Mouse (Mus musculus) adrenal gland, postnatal 0 days (tissue): ENCODE data around the gene Adora2b. TPM values are rescaled to one million over a fixed set of nuclear protein-coding genes. Genes with fewer than 3 reads are reported as not detected.

ENCODE experiments used
- polyA plus RNA-seq: library from polyadenylated mRNA; unstranded; fragments of >200 nt; fragmentation: Nextera tagmentation; extraction: Ambion mirVana; gene quantifications from 2 replicates; pipeline ENCODE4 v1.2.1, GENCODE M21; 2015

The Adora2b gene
- 2.4 and 4.2 TPM in 2 replicates for polyA plus RNA-seq

DNA sequence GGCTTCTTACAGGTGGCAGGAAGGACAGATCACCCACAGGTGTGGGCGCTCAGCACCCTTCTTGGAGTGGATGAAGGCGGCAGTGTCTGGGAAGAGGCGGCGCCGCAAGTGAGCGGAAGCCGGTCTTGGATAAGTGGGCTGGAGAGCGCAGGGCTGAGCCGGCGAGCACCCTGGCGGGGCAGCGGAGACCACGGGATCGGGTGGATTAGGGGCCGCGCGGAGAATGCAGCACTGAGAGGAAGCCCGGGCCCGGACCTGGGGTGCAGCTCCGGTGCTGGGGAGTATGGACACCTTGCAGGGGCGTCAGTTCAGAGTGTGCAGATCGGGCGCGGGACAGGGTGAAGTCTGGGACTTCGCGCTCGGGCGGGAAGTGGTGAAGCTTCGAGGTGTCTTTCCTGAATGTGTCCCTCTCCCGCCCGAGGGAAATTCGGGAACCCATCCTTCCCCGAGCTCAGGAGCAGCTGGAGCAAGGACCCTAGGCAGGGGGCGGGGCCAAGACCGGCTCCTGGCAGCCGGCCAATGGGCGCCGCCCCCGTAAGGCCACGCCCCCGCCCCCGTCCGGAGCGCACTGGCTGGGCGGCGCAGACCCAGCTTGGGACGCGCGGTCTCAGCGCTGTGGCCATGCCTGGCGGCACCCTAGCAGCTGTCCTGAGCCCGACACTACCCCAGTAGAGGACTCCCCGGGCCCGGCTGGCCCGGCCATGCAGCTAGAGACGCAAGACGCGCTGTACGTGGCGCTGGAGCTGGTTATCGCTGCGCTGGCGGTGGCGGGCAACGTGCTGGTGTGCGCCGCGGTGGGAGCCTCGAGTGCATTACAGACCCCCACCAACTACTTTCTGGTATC is at the start of gene Adora2b:
Gene Adora2b, plus strand, starts transcription at position 584 of the 844 bp plus-strand sequence.

DNA sequence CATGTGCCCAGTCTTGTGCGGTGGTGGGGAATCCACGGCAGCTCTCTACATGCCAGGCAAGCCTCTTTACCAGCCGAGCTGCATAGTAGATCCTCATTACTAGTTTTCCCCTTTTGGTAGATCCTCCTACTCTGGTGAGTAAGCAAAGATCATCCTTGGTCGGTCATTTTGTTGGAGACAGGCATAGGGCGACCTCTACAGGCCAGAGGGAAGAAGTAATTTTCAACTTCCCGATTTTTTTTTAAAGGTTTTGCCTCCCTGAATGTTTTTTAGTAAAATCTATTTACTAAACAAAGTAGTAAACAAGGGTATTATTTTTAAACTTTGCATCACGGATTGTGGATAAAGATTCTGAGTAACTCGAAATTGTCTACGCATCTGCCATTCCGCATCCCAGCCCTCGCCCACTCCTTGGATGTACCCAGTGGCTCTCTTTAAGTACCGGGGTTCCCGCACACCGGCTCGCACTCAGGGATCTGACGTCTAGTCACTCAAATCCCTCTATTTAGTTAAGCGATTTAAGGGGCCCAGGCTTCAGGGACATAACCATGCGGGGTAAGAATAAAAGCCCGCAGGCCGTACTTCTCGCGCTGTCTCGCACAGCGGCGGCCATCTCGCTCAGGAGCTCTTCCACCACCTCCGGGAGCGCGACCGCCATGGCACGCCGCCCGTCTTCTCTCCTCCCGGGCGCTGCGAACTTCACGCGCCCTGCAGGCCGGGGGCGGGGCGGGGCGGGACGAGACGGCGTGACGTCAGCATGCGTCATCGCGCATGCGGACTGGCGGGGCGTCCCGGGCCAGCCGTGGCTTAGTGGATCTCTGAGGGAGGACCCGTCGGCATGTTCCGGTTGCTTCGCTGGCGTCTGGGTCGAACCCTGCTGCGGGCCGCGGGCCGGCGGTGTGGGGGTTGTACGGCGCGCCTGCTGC is 32.2 kb downstream of the Adora2b start, which contains the start of the genes Zswim7 and Ttc19:
Gene Zswim7, minus strand, starts transcription at position 701 of the 926 bp plus-strand sequence.
Gene Ttc19, plus strand, starts transcription at position 799 of the 926 bp plus-strand sequence.

Other genes with a start within 250 kb of the Adora2b start
- 68.3 and 75.3 TPM in 2 replicates for gene Zswim7, start 32.4 kb downstream of the Adora2b start, polyA plus RNA-seq
- 19.0 and 21.5 TPM in 2 replicates for gene Ttc19, start 32.5 kb downstream of the Adora2b start, polyA plus RNA-seq
- gene Pigl, start 209.5 kb downstream of the Adora2b start, polyA plus RNA-seq, result 4.5 and 7.2 TPM in 2 replicates
- 81.6 and 119 TPM in 2 replicates for gene Ncor1, start 209.6 kb downstream of the Adora2b start, polyA plus RNA-seq